Mouse (Mus musculus): ENCODE measurements at regions not wholly inside any gene's neighbourhood (a gene's known extent, or its start where the extent isn't known, plus 50 kb on each side); places are given as distances from the start of the nearest gene placed in this dataset.

DNA sequence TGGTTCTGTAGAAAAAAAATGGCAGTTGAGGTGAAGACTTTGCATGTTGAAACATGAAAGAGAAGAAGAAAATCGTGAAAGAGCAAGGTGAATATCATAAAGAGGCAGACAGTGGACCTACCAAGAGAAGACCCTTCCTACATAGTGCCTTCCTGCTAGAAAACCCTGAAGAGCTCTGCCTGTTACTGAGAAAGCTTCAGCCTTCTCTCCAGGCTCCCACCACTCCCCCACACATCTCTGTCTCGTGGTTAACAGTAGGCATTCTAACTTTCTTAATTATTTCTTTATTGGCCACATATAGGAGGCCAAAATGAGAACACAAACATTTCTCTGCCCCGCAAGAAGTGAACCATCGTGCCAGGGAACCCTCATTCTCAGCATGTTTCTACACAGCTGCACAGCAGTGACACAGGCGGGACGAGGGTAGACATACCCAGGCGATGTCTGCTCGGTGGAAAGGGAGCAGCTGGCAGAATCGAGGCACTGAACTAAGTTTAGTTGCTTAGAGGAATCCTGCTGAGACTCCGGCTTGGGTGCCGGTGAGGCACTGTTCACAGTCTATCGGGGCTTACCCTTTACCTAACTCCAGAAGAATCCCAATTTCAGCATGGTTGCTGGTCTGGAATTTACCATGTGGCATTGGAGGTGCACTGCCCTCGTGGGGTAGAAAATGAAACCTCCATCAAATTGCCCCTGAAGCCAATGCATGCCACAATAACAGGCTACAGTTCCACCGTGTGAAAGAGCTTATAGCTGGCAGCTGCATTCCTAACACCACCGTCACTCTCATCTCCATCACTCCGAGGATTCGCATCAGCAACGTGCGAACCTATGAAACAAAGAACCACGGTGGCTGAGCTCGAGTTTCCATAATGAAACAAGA is 260.4 kb upstream of the Tsc22d2 start:
- no peak for DNase-seq

DNA sequence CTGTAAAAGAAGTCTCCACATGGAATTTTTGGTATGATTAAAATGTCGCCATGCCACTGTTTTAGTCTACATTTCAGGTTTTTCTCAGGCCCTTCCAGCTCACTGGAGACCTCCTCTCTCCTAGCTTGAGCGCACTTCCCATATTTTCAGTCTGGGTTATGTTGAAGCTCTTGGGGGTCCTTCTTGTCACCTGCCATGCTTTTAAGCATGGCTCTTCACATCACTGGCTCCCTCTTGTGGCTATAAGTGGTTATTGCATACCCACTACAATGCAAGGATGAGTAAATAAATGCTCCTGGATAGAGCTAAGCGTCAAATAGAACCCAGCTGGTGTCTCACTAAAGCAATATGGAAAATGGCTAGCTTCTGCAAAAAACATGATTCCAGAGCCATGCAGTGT is 255.1 kb upstream of the Tsc22d2 start:
- DNase-seq, result peak in 1 of 2 experiments; percentile 28

DNA sequence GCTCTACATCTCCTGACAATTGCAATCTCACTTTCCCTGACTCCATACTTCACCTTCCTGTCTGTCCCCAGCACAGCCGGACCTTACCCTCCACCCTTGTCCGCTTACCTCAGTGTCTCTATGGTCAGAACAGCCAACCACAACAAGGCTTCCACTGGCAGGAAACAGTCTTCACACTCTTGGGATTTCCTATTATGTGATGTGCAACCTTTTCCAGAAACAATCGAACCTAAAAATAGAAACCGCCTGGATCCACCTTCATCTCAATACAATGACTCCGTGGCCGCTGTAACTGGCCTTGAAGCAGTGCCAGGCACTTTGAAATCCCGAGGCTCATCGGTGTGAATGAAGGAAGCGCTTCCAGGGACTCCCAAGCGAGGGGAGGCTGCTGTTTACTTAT is 252.3 kb upstream of the Tsc22d2 start:
- DNase-seq, result no peak

DNA sequence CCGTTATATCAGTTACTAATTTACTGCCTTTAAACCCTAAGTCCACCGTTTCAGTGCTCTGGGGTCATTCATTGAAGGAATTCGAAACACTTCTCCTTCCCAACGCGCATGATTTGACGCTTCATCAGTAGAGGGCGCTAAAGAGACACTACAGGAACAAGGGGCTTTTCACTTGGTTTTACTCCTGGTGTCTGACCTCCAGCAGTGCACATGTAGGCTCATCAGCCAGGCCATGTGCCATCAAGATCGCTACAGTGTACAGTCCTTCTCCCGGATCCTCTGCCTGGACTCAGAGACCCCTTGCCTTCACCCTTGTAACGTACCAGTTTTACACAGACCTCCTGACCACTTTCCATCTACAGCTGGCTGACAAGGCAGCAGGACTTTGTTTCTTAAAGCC is 250.7 kb upstream of the Tsc22d2 start:
- peak; percentile 70 to 77 for DNase-seq

DNA sequence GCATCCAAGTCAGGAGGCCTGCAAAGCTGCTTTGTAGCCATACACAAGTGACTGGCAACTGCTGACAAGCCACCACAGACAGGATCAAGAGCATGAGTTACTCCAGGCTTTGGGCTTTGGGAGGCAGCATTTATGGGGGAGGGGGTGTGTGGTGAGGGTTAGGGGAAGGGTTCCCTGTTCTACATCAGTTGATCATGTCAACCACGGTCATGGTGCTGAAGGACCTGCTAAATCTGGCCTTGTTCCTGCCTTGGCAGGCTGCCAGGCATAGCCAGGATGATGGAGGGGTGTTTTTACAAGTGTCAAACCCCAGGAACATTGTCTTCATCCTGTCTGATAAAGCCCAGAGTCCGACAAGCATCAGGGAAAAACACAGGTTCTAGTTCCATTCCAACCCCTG is 247.9 kb upstream of the Tsc22d2 start:
- no peak for DNase-seq

DNA sequence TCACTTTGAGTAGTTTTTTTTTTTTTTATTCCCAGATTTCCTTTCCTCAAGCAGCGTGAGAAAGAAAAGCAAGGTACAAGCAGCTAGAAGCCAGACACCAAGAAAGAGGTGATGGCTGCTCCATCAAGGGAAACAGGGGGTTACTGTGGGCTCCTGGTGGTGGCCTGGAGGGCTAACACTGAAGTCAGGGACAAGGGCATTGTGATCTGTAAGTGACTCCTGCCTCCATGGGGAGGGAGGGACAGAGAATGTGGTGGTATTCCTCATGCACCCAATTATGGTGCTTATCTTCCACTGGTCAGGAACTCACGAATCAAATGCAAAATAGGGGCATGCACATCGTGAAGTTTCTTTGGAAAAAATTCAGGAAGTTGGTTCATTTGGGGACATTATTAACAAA is 247.4 kb upstream of the Tsc22d2 start:
- DNase-seq, result no peak

DNA sequence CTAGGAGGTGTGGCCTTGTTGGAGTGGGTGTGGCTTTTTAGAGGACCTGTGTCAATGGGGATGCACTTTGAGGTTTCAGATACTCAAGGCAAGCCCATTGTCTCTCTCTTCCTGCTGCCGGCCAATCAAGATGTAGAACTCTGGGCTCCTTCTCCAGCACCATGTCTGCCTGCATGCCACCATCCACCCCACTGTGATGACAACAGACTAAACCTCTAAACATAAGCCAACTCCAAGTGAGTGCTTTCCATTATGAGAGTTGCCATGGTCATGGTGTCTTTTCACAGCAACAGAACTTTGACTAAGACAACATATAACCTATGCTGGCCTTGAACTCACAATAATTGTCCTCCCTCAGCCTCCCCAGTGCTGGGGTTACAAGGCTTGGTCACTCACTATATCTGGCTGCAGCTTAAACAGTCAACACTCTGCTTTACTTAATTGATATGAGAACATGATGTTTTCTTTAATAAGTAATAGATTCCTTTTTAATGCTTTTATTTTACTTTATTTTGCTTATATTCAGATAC is 246.7 kb upstream of the Tsc22d2 start:
- DNase-seq, result no peak

DNA sequence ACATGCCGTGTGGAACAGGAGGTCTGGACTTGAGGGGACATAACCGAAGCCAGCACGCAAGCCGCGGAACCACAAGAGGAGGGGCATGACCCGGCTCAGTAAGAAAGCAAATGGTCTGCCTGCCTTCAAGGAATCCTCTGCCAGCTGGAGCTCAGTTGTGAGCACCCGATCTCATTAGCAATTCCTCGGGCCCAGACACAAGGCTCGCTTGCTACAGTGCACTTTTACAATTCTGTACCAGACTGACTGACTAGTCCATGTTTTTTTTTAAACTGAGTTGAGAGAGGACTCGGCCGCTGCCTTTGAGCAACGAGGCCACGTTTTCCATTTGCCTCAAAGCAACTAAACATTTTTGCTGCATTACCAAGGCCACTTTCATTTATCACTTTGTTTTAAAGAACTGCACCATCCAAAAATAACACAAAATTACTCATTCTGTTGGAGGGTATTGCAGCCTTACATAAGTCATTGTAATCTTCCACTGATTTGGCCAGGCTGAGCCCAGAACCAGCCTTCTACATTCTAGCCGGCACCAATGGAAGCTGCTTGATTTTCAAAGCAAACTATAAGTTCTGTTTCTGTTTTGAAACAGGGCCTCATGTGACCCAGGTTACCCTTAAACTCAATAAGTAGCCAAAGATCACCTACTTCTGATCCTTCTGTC is 245.9 kb upstream of the Tsc22d2 start:
- peak; percentile 16 to 34 for DNase-seq

DNA sequence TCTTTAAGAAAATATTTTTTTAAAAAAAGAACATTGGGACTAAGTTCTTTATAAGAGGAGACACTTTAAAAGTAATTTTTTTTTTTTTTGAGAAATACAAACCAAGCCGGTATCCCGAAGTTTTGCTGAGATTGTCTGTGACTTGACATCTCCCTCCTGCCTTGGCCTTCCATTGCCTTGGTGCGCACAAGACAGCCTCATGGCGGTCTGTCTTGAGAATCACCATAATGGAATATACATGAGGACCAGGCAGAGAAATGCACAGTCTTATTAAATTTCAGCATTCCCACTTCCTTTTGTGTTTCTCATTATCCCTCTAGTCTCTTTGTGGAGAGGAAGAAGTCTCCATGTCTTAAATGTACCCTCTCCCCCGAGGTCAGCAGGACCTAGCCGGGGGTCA is 244.7 kb upstream of the Tsc22d2 start:
- no peak for DNase-seq

DNA sequence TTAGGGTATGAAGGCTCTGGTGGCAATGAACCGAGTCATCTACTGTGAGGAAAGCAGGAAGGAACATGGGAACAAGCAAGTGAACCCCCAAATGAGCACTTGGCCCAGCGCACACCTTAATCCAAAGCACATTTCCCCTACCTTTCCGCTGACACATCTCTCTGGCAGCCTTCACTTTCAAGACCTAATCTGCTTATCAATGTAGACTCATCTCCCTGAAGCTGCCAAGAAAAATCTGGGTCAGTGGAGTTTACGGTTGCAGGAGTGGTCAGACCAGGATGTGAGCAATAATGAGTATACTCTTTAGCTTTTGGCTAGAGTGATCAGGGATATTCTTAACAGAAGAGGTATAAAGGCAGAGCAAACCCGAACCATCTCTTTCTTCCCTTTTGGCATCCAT is 242.4 kb upstream of the Tsc22d2 start:
- DNase-seq, result no peak

DNA sequence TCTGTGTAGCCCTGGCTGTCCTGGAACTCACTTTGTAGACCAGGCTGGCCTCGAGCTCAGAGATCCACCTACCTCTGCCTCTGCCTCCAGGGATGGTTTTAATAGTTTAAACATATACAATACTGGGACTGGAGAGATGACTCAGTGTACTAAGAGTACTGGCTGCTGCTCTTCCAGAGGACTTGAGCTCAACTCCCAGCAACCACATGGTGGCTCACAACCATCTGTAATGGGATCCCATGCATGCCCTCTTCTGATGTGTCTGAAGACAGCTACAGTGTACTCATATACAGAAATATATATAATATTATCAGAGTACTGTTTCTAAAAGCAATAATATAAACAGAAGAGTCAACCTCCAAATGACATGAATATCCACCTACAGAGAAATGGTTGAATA is 240.7 kb upstream of the Tsc22d2 start:
- no peak for DNase-seq

DNA sequence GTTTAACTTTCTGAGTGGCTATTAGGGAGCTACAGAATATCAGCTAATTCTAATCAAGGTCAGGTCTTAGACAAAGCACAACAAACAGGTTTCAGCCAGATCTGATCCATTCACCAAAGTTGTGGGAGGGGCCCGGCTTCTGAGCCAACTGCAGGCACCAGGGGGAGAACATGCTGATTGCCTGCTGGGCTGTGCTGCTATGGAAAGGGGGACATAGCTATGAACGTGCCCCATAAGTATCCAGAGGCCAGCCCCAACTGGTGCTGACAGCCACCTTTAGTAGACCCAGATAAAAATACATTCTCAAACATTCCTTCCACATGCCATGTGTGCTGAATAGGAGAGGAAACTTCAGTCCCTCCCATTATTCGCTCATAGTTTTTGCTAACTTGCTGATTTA is 232.8 kb upstream of the Tsc22d2 start:
- no peak for DNase-seq

DNA sequence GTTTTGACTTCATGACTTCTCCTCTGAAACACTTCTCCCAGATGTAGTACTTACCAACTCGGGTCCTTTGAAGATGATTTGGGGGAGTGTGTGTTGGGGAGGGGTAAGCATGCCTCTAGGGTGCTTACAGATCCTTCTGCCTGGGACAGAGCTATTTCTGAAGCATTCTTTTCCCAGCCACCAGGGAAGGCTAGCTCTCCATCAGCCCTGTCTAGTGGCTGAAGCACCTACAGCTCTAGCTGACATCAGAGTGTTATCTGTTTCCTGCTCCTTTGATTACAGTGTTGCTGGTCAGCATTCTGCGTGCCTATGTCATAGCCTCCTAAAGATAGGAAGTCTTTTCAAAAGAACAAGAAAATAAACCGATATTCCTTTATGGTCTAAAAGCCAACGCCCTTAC is 232.2 kb upstream of the Tsc22d2 start:
- DNase-seq, result no peak

DNA sequence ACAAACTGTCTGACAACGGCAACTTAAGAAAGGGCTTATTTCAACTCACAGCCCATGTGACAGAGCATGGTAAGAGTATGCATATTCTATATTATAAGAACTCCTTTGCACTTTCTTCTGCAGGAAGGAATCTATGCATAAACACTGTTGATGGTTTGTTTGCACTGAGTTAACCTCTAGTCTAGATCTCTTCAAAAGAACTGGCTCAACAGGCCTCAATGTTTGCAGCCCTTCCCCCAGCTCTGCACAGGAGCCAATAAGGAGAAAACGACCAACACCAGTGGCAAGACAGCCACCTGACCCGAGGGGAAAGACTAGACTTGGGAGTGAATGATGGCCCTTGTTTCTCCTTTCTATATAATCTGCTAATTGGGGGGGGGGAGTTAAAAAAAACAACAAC is 231.2 kb upstream of the Tsc22d2 start:
- DNase-seq, result no peak

DNA sequence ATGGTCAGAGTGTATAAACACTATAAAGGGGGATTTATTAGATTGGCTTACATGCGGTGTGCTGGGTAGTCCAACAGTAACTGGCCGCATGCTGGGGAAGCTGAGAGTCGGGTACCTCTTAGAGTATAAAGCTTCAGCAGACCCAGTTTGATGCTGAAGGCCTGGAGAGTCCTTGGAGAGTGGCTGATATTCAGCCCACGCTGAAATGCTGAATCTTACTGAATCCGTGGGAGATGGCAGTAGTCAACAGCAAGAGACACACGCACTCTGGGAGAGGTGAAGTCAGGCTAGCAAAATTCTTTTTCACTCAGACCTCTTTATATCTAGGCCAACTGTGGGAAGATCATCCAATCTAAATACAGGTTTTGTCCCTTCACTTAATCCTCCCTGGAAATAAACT is 214.1 kb upstream of the Tsc22d2 start:
- no peak for DNase-seq

DNA sequence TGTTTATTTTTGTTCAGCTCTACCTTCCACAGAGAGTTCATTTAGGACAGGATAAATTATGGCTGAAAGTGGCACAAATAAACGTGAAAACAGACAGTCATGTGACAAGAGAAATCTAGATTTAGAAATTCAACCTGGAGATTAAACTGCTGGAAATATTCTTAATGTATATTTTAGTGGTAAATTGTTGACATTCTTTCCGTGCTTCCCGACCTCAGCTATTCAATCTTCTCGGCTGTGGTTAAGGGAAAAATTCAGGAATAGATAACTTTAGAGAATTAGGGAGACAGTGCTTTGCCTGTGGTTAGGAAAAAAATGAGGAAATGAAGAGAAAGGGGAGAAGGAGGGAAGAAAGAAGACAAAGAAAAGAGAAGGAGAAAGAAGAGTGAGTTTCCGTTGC is 211.7 kb upstream of the Tsc22d2 start:
- no peak for DNase-seq

DNA sequence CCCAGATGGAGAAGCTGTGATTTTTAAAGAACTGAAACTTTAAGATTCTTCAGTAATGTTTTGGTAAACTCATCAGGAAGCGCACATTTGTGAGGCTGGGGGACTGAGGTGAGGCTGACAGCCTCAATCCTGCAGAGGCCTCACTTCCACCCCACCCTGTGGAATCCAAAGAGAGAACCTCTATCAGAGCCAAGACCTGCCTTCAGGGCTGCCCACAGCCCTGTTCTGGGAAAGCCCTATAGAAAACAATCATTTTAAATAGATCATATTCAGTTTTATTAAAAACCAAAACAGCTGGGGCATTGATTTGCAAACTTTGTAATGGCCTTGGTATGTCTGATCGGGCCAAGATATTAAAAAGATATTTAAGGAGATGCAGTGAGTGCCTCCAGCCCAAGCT is 210.7 kb upstream of the Tsc22d2 start:
- DNase-seq, result no peak

DNA sequence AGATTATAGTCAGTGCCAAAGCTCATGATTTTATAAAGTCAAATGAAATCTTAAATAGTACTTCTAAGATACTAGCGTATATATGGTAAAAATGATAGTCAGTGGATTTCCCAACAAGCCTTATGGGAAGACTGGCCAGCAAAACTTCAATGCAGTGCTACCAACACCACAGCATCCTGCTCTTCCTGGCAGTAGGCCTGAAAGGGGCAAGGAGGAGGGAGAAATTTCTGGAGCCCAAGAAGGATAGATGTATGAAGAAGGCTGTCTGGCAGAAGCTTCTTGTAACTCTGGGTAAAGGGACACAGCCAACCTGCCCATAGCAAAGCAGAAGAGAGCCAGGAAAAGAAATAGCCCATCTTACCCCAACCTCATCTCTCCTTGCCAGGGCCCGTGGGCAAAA is 209.0 kb upstream of the Tsc22d2 start:
- no peak for DNase-seq

DNA sequence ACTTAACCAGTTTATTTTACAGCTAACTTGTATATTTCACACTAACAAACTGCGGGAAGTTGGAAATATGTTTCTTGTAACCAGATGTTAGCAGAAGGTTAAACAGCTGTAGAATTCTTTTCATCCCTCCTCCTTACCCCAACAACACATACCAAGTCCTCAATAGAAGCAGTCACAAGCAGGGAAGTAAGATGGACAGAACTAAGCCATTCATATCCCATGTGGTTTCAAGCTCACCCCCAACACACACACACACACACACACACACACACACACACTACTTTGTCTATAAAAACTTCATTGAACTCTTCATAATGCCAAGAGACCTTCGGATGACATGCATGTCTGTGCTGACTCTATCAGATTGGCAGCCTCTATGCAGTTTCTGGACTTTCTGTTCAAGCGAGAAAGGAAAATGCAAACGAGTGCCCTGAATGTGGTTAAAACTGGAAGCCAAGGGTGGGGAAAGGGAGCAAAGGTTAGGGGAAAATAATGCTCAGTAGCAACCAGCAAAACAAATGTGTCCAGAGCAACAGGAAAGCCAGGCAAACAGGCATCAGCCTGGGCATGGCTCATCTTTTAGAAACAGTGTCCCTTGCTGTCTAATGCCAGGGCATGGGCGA is 207.6 kb upstream of the Tsc22d2 start:
- DNase-seq, result no peak

DNA sequence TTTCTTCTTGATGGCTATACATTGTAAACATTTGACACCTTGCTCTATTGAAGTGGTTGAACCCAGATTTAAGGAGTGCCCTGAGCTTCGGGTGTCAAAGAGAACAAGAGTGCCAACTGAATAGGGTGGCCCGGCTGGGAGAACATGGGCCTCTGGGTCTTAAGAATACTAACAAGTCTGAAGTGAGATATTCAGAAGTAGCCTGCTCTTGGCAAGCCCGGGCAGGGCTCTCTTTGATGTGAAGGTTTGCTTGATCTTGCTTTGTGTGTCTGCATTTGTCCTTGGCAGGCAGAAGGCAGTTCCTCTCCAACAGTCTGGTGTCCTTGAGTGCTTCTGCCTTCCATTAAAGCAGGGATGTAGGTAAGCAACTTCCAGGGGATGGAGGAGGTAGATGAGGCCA is 203.5 kb upstream of the Tsc22d2 start:
- no peak for DNase-seq

DNA sequence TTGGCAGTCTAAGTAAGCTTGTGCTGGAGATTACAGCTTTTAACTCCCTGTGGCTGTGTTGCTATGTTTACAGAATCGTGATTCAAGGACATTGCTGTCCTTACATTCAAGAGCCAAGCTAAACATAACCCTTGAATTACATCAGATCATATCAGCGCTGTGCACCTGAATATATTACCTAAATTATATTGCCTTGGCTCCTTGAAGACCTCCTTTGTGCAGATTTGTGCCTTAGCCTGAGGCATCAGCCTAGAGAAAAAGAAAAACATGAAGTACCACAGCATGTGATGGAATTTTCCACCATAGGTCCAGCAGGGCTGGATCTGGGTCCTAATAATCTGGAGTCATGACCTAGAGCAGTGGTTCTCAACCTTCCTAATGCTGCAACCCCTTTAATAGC is 189.8 kb upstream of the Tsc22d2 start:
- DNase-seq, result no peak

DNA sequence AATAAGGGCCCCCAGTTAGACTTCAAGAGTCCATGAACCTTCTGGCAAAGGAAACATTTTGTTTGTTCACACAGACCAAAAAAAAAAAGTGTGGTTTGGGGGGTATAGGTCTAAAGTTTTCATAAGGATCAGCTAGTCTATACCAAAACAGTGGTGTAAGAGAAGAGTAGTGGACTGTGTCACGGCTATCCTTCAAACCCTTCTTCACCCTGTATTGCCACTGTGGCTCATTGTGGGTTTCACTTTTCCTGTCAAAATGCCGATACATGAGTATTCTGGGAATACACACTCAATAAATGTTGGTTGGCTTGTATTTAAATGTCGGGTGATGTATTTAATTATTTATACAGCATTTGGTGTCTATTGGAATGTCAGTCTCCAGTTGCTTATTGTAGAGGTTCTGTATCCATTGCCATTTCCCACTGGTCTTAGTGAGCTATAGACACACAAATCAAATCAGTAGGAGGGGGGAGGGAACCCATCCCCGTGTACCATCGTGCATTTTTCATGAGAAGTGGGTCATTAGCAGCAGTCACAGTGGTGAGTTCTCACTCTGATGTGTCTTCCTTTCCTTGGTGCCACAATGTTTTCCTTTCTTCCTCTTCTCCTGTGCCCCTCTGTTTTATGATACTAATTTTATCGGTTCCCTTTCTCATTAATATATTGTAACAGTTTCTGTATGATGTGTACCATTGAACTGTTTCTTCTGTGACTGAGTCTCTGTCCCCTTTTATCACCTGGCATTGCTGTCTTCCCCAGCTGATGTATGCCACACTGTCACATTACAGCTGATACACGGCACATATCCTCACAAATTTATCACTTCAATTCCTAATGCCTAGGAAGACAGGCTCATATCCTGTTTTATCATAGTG is 187.8 kb upstream of the Tsc22d2 start:
- DNase-seq, result no peak

DNA sequence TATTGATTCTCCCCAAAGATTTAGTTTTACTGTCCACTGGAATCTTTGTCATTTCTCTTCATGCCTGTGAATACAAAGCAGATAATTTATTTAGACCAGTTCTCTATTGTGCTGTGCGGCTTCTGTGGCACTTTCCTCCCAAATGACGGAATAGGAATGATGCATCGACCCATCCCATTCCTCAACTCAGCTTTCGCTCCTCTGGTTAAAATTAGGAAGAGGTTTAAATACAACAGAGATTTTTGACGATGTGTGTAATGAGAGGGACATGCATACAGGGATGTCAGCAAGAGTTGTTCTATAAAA is 187.2 kb upstream of the Tsc22d2 start:
- no peak for DNase-seq
